25 mouse cellular contexts compared by ENCODE assay signal in genomic region chr12:81057619-81058018, GRCm38 (mm10). TPM values are rescaled to one million over a fixed set of nuclear protein-coding genes. Genes with fewer than 3 reads are reported as not detected.
A peak's percentile ranks its signal among the peaks of the same experiment; 100 is the strongest.
DNase-seq lines count a peak whose midpoint lies in the region; ATAC-seq lines count a peak whose summit lies in the region.
"Had no signal": no experiment of that assay in that cellular context is flagged by ENCODE, and none has a peak within 500 bp of the region (broad histone marks: within the 10 kb centered on the region; RNA-seq: fewer than 3 reads in every experiment).

No protein-coding gene starts in this region.

- 0 out of 2 replicates have a peak, but pooled peaks have one; percentile 52 for ATAC-seq in embryonic facial prominence, embryonic 12.5 days (ENCODE audit: insufficient number of reproducible peaks, insufficient read depth, low FRiP score, low TSS enrichment)
- ATAC-seq in embryonic facial prominence, embryonic 14.5 days (ENCODE audit: low read depth), result no peak
- no peak for ATAC-seq in midbrain, embryonic 11.5 days (ENCODE audit: low FRiP score)
- ATAC-seq: activated CD4-positive, CD25-positive, alpha-beta regulatory T cell, adult 4 months; CD4-positive, CD25-positive, alpha-beta regulatory T cell, adult 4 months; forebrain, embryonic 14.5 days; forebrain, embryonic 16.5 days; Patski had no signal

- H3K27ac ChIP-seq in embryonic facial prominence, embryonic 12.5 days, result no peak overlapping the region
- no peak overlapping the region for H3K27ac ChIP-seq in embryonic facial prominence, embryonic 14.5 days (replicated peaks; ENCODE audit: low read depth, low read length)
- no peak overlapping the region for H3K27ac ChIP-seq in midbrain, embryonic 11.5 days (ENCODE audit: low read depth, low read length)
- H3K27ac ChIP-seq: embryonic facial prominence, embryonic 15.5 days; forebrain, embryonic 10.5 days; forebrain, embryonic 12.5 days had no signal

- H3K4me3 ChIP-seq in embryonic facial prominence, embryonic 12.5 days, result no peak overlapping the region
- H3K4me3 ChIP-seq in embryonic facial prominence, embryonic 14.5 days (ENCODE audit: low read depth, low read length), result no peak overlapping the region
- H3K4me3 ChIP-seq in midbrain, embryonic 11.5 days (ENCODE audit: low read depth, low read length), result no peak overlapping the region
- H3K4me3 ChIP-seq: embryonic facial prominence, embryonic 15.5 days; erythroblast, embryonic 14.5 days; forebrain, embryonic 10.5 days; forebrain, embryonic 12.5 days had no signal

- no peaks in the 10 kb centered on the region for H3K9me3 ChIP-seq in embryonic facial prominence, embryonic 12.5 days
- no peaks in the 10 kb centered on the region for H3K9me3 ChIP-seq in embryonic facial prominence, embryonic 14.5 days (ENCODE audit: control insufficient read depth, low read length)
- no peaks in the 10 kb centered on the region for H3K9me3 ChIP-seq in midbrain, embryonic 11.5 days (ENCODE audit: control insufficient read depth, low read length)
- H3K9me3 ChIP-seq: embryonic facial prominence, embryonic 15.5 days; forebrain, embryonic 10.5 days; forebrain, embryonic 12.5 days; G1E had no signal

- no peak overlapping the region for H3K9ac ChIP-seq in embryonic facial prominence, embryonic 12.5 days
- H3K9ac ChIP-seq in embryonic facial prominence, embryonic 14.5 days (ENCODE audit: low read depth, low read length), result no peak overlapping the region
- H3K9ac ChIP-seq in midbrain, embryonic 11.5 days (ENCODE audit: low read length), result no peak overlapping the region
- H3K9ac ChIP-seq: embryonic facial prominence, embryonic 15.5 days; forebrain, embryonic 12.5 days had no signal

- no peak overlapping the region for H3K4me2 ChIP-seq in embryonic facial prominence, embryonic 12.5 days (replicated peaks)
- no peak overlapping the region for H3K4me2 ChIP-seq in embryonic facial prominence, embryonic 14.5 days (ENCODE audit: low read depth, low read length)
- no peak overlapping the region for H3K4me2 ChIP-seq in midbrain, embryonic 11.5 days
- H3K4me2 ChIP-seq: embryonic facial prominence, embryonic 15.5 days; forebrain, embryonic 12.5 days had no signal

- no peaks in the 10 kb centered on the region for H3K36me3 ChIP-seq in embryonic facial prominence, embryonic 12.5 days
- no peaks in the 10 kb centered on the region for H3K36me3 ChIP-seq in embryonic facial prominence, embryonic 14.5 days (ENCODE audit: control insufficient read depth, insufficient read depth, low read length)
- no peaks in the 10 kb centered on the region for H3K36me3 ChIP-seq in midbrain, embryonic 11.5 days (ENCODE audit: control insufficient read depth, insufficient read depth, low read length)
- H3K36me3 ChIP-seq: embryonic facial prominence, embryonic 15.5 days; forebrain, embryonic 10.5 days; forebrain, embryonic 12.5 days had no signal

- H3K27me3 ChIP-seq in embryonic facial prominence, embryonic 12.5 days, result no peaks in the 10 kb centered on the region
- H3K27me3 ChIP-seq in embryonic facial prominence, embryonic 14.5 days (replicated peaks; ENCODE audit: control insufficient read depth, insufficient read depth, low read length), result no peaks in the 10 kb centered on the region
- no peaks in the 10 kb centered on the region for H3K27me3 ChIP-seq in midbrain, embryonic 11.5 days (ENCODE audit: control insufficient read depth, insufficient read depth, low read length)
- H3K27me3 ChIP-seq: CH12.LX; embryonic facial prominence, embryonic 15.5 days; forebrain, embryonic 12.5 days had no signal

- WGBS in embryonic facial prominence, embryonic 12.5 days, result 18% methylated on average over 4 of the region's 4 CpGs
- 26% methylated on average over 4 of the region's 4 CpGs for WGBS in embryonic facial prominence, embryonic 14.5 days
- WGBS in midbrain, embryonic 11.5 days, result 77% methylated on average over 4 of the region's 4 CpGs

- DNase-seq in embryo, embryonic 11 days, result peak; percentile 20
- DNase-seq in embryo, embryonic 9.5 days (ENCODE audit: extremely low spot score), result no peak
- DNase-seq in embryonic facial prominence, embryonic 14.5 days (ENCODE audit: low spot score), result peak; percentile 35
- no peak for DNase-seq in midbrain, embryonic 11.5 days (ENCODE audit: low spot score, missing footprints)
- DNase-seq: adrenal gland, adult 8-10 months; adrenal gland, postnatal 14 days; adrenal gland, postnatal 36 days; B cell, adult 2 months; cerebellum, adult 11-12 months; cerebellum, adult 2 months; cerebellum, adult 9-10 months; cerebellum, postnatal 10 days; cerebellum, postnatal 25 days had no signal

- peaks cover 24% of the 10 kb centered on the region for H3K4me1 ChIP-seq in embryonic facial prominence, embryonic 12.5 days
- peaks cover 3% of the 10 kb centered on the region; the same call in 1 of the 2 replicates for H3K4me1 ChIP-seq in embryonic facial prominence, embryonic 14.5 days (ENCODE audit: control insufficient read depth, insufficient read depth, low read length)
- peaks cover 9% of the 10 kb centered on the region for H3K4me1 ChIP-seq in midbrain, embryonic 11.5 days (ENCODE audit: control insufficient read depth, insufficient read depth, low read length)

RNA-seq across cellular contexts. Expression of gene Smoc1, which starts 31.0 kb away (rescaled TPM):
- polyA plus RNA-seq in embryonic facial prominence, embryonic 12.5 days (2016; fragmentation: Nextera tagmentation; extraction: Ambion mirVana), result 14.7 and 15.8 TPM in 2 replicates
- polyA plus RNA-seq in embryonic facial prominence, embryonic 14.5 days (2014; fragmentation: Nextera tagmentation; extraction: Ambion mirVana), result 10.7 and 11.5 TPM in 2 replicates
- polyA plus RNA-seq in midbrain, embryonic 11.5 days (2014; fragmentation: Nextera tagmentation; extraction: Ambion mirVana), result 17.3 and 19.0 TPM in 2 replicates

Comparison
In these comparisons a context has a peak if more than half of its experiments do, and no peak if none do; other contexts are left out.
1. DNase-seq: peak in embryo, embryonic 11 days (single experiment) and embryonic facial prominence, embryonic 14.5 days (single experiment); none in embryo, embryonic 9.5 days (single experiment) and midbrain, embryonic 11.5 days (single experiment).